Mouse (Mus musculus) midbrain, embryonic 15.5 days (tissue): Measurements from ENCODE around the gene Slc12a7. TPM values are rescaled to one million over a fixed set of nuclear protein-coding genes. Genes with fewer than 3 reads are reported as not detected.

Source experiments
- ATAC-seq: fragments of 200-750 bp; cut with Nextera tagmentation; replicated peaks from 2 replicates; pipeline ENCODE4 v1.8.0; 2017; ENCODE audit warnings: moderate TSS enrichment
- H3K27ac ChIP-seq: fragments of 300-500 bp; sonication (generic); 2 replicates; pipeline ENCODE4 v1.5.1; 2015; ENCODE audit warnings: mild to moderate bottlenecking, inconsistent platforms
- H3K27me3 ChIP-seq: fragments of 300-500 bp; sonication (generic); replicated peaks from 2 replicates; pipeline ENCODE4 v1.6.1; 2015; ENCODE audit warnings: inconsistent platforms
- H3K36me3 ChIP-seq: fragments of 300-500 bp; sonication (generic); replicated peaks from 2 replicates; pipeline ENCODE4 v1.6.1; 2015; ENCODE audit warnings: inconsistent platforms
- H3K4me1 ChIP-seq: fragments of 300-500 bp; sonication (generic); 2 replicates; pipeline ENCODE4 v1.6.1; 2015; ENCODE audit warnings: inconsistent platforms
- H3K4me2 ChIP-seq: fragments of 300-500 bp; sonication (generic); 2 replicates; pipeline ENCODE4 v1.6.1; 2015; ENCODE audit warnings: inconsistent platforms, mild to moderate bottlenecking, moderate library complexity
- H3K4me3 ChIP-seq: fragments of 300-500 bp; sonication (generic); 2 replicates; pipeline ENCODE4 v1.5.1; 2015; ENCODE audit warnings: mild to moderate bottlenecking, inconsistent platforms
- H3K9ac ChIP-seq: fragments of 300-500 bp; sonication (generic); 2 replicates; pipeline ENCODE4 v1.6.1; 2015; ENCODE audit warnings: mild to moderate bottlenecking, inconsistent platforms
- H3K9me3 ChIP-seq: fragments of 300-500 bp; sonication (generic); 2 replicates; pipeline ENCODE4 v1.6.1; 2016; ENCODE audit warnings: inconsistent platforms
- WGBS: fragments of 180-500 bp; shearing (Covaris S2); methylation state at CpG from one replicate; pipeline ENCODE4 v1.1.7; 2015; ENCODE audit warnings: mixed read lengths; 5-methylcytosine and 5-hydroxymethylcytosine counted together
- polyA plus RNA-seq: library from polyadenylated mRNA; unstranded; fragments of >200 nt; fragmentation: Nextera tagmentation; extraction: Ambion mirVana; gene quantifications from 2 replicates; pipeline ENCODE4 v1.2.1, GENCODE M21; 2015

Gene Slc12a7
- polyA plus RNA-seq, 1 experiment from 2014 or later: 9.8 TPM

DNA sequence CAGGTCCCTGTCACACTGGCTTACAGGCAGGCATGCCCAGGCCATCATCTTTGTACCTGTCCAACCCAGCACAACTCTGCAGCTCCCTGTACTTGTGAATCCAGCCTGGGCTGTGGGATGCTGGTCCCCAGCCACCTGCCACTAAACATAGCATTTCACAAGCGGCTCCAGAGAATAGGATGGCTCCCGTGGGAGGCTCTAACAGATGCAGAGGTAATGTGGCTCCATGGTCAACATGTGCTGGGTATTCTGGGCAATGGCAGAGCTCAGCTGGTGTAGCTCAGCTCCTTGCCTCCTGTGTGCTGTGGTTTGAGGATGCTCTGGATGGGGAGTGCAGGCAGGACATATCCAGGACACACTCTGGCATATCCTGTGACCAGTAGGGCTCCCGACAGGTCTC is 10.8 kb downstream of the Slc12a7 start:
- Histone ChIP-seq H3K4me2 (no peak overlapping the region), H3K36me3 (no peaks in the 10 kb centered on the region), H3K4me1 (peaks cover 8% of the 10 kb centered on the region), H3K4me3 (no peak overlapping the region), H3K27ac (no peak overlapping the region), H3K9me3 (no peaks in the 10 kb centered on the region), H3K9ac (no peak overlapping the region), H3K27me3 (no peaks in the 10 kb centered on the region)
- no peak for ATAC-seq
- WGBS: 76% methylated on average over 3 of the region's 3 CpGs

- Histone ChIP-seq H3K9ac (no peak overlapping the region), H3K4me1 (peaks cover 8% of the 10 kb centered on the region), H3K4me2 (no peak overlapping the region), H3K9me3 (no peaks in the 10 kb centered on the region), H3K27ac (no peak overlapping the region), H3K27me3 (no peaks in the 10 kb centered on the region), H3K36me3 (no peaks in the 10 kb centered on the region), H3K4me3 (no peak overlapping the region)
- ATAC-seq: peak; percentile 24; the same call in 1 of the 2 replicates
- 31% methylated on average over 15 of the region's 15 CpGs for WGBS
Observed at GRCm38 (mm10) chr13:73748663-73749440, 16.0 kb downstream of the Slc12a7 start.

- Histone ChIP-seq H3K4me1 (peaks cover 8% of the 10 kb centered on the region), H3K36me3 (no peaks in the 10 kb centered on the region), H3K4me3 (no peak overlapping the region), H3K27me3 (no peaks in the 10 kb centered on the region), H3K9ac (no peak overlapping the region), H3K9me3 (no peaks in the 10 kb centered on the region), H3K27ac (no peak overlapping the region), H3K4me2 (no peak overlapping the region)
- WGBS: 70% methylated on average over 6 of the region's 6 CpGs
- ATAC-seq: no peak
Observed at GRCm38 (mm10) chr13:73750435-73750834, 17.5 kb downstream of the Slc12a7 start.

DNA sequence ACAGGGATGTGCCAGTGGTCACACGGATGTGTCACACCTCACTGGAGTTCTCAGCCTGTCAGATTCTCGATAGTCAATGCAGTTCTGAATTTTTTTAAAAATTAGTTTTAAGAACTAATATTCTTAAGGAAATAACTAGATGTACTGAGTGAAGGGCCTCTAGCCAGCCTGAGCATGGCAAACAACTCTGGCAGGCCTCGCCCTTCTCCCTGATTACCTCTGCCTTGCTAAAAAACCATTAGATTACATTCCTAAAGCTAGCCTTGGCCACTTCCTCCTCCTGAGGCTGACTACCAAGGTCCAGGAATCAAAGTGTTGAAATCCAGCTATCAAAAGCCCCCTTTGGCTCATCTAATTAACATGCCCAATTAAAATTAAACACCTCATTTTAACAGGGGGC is 18.4 kb downstream of the Slc12a7 start:
- Histone ChIP-seq H3K4me2 (no peak overlapping the region), H3K9ac (no peak overlapping the region), H3K36me3 (no peaks in the 10 kb centered on the region), H3K9me3 (no peaks in the 10 kb centered on the region), H3K27me3 (no peaks in the 10 kb centered on the region), H3K27ac (no peak overlapping the region), H3K4me1 (peaks cover 8% of the 10 kb centered on the region), H3K4me3 (no peak overlapping the region)
- WGBS: 92% methylated on average over 3 of the region's 3 CpGs
- no peak for ATAC-seq

DNA sequence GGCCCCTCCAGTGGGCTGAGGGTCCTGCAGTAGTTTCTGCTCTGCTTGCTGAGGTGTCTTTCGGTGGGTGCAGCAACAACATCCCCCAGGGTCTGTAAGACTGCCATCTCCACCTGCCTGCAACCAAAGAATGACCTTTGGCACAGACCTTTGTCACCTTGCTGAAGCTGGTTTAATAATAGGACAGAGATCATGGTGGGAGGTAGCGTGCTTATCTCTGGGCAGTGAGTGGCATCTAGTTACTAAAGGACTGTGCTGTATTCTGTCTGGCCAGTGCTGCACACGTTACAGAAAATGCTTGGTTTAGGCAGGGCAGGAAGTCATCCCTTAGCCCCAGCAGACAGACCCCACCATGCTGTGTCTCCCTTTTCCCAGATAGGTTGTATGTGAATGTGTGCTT is 22.9 kb downstream of the Slc12a7 start:
- Histone ChIP-seq H3K4me2 (no peak overlapping the region), H3K4me3 (no peak overlapping the region), H3K9me3 (no peaks in the 10 kb centered on the region), H3K27ac (no peak overlapping the region), H3K27me3 (no peaks in the 10 kb centered on the region), H3K9ac (no peak overlapping the region), H3K36me3 (no peaks in the 10 kb centered on the region), H3K4me1 (no peaks in the 10 kb centered on the region)
- ATAC-seq: no peak
- 75% methylated on average over 3 of the region's 3 CpGs for WGBS

DNA sequence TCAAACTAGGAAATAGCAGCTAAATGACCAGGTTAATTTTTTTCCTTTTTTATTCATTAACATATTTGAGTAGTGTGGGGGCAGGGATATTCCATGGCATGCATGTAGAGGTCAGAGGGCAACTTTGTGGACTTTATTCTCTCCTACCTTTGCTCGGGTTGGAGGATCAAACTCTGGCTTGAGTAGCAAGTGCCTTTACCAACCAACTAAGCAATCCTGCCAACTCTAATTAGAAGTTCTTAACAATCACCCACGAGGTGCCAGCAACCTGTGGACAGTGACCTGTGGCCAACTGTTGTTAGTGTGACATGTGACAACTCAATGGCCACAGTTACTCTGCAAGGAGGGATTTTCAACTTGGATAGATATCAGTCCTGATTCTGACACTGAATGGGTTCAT is 24.0 kb downstream of the Slc12a7 start:
- H3K4me2 ChIP-seq: no peak overlapping the region
- H3K9me3 ChIP-seq: no peaks in the 10 kb centered on the region
- no peaks in the 10 kb centered on the region for H3K27me3 ChIP-seq
- no peak overlapping the region for H3K4me3 ChIP-seq
- no peak for ATAC-seq
- WGBS: 67% methylated on average over 2 of the region's 2 CpGs
- H3K4me1 ChIP-seq: no peaks in the 10 kb centered on the region
- H3K36me3 ChIP-seq: no peaks in the 10 kb centered on the region
- no peak overlapping the region for H3K27ac ChIP-seq
- H3K9ac ChIP-seq: no peak overlapping the region

DNA sequence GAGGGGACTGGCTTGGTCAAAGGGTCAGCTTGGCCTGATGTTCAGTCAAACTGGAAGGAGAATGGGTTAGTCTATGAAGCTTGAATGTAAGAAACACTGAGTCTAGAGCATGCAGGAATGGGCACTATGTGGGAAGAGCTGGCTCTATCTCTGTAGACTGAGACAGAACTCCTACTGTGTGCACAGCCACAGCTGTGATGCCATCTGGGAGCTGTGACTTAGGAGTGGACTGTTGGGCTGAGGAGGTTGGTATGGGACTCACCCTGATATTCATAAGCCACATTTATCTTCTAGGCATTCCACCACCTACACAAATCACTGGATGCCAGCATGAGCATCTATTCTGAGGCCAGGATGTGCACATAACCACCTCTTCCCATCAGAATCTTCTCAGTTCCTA is 24.5 kb downstream of the Slc12a7 start:
- Histone ChIP-seq H3K36me3 (no peaks in the 10 kb centered on the region), H3K4me2 (no peak overlapping the region)
- ATAC-seq: no peak

GRCm38 (mm10) chr13:73759596-73759995 is 26.7 kb downstream of the Slc12a7 start:
- no peak overlapping the region for H3K9ac ChIP-seq
- H3K4me3 ChIP-seq: no peak overlapping the region
- no peak overlapping the region for H3K27ac ChIP-seq
- no peaks in the 10 kb centered on the region for H3K36me3 ChIP-seq
- 80% methylated on average over 3 of the region's 3 CpGs for WGBS
- ATAC-seq: no peak
- H3K4me2 ChIP-seq: no peak overlapping the region
- H3K27me3 ChIP-seq: no peaks in the 10 kb centered on the region
- H3K4me1 ChIP-seq: peaks cover 14% of the 10 kb centered on the region
- H3K9me3 ChIP-seq: no peaks in the 10 kb centered on the region

More for the DNA sequence above, 24.5 kb downstream of the Slc12a7 start:
- Histone ChIP-seq H3K27me3 (no peaks in the 10 kb centered on the region), H3K9ac (no peak overlapping the region), H3K4me3 (no peak overlapping the region), H3K27ac (no peak overlapping the region), H3K9me3 (no peaks in the 10 kb centered on the region), H3K4me1 (no peaks in the 10 kb centered on the region)

- H3K9ac ChIP-seq: no peak overlapping the region
- no peak overlapping the region for H3K4me2 ChIP-seq
- ATAC-seq: no peak
- no peaks in the 10 kb centered on the region for H3K36me3 ChIP-seq
- no peaks in the 10 kb centered on the region for H3K27me3 ChIP-seq
- 92% methylated on average over 3 of the region's 3 CpGs for WGBS
- no peaks in the 10 kb centered on the region for H3K9me3 ChIP-seq
- peaks cover 18% of the 10 kb centered on the region for H3K4me1 ChIP-seq
- no peak overlapping the region for H3K27ac ChIP-seq
- no peak overlapping the region for H3K4me3 ChIP-seq
Observed at GRCm38 (mm10) chr13:73760126-73760525, 27.2 kb downstream of the Slc12a7 start.

- WGBS: 33% methylated on average over 6 of the region's 6 CpGs
- ATAC-seq: peak; percentile 13; the same call in 1 of the 2 replicates
- no peaks in the 10 kb centered on the region for H3K9me3 ChIP-seq
Observed at GRCm38 (mm10) chr13:73762938-73763337, 30.0 kb downstream of the Slc12a7 start.

GRCm38 (mm10) chr13:73763439-73764255 is 30.8 kb downstream of the Slc12a7 start:
- H3K36me3 ChIP-seq: no peaks in the 10 kb centered on the region
- ATAC-seq: peak; percentile 83
- H3K4me2 ChIP-seq: peak overlapping the region; percentile 91
- H3K27ac ChIP-seq: no peak overlapping the region
- no peaks in the 10 kb centered on the region for H3K27me3 ChIP-seq
- H3K4me3 ChIP-seq: peak overlapping the region; percentile 61
- H3K4me1 ChIP-seq: peaks cover 21% of the 10 kb centered on the region
- peak overlapping the region; percentile 45 for H3K9ac ChIP-seq
- H3K9me3 ChIP-seq: no peaks in the 10 kb centered on the region
- under 1% methylated on average over 70 of the region's 70 CpGs for WGBS

More at GRCm38 (mm10) chr13:73762938-73763337, 30.0 kb downstream of the Slc12a7 start:
- Histone ChIP-seq H3K27me3 (no peaks in the 10 kb centered on the region), H3K4me2 (peak overlapping the region; percentile 91; the same call in 1 of the 2 replicates), H3K27ac (no peak overlapping the region), H3K36me3 (no peaks in the 10 kb centered on the region), H3K9ac (no peak overlapping the region), H3K4me1 (peaks cover 21% of the 10 kb centered on the region), H3K4me3 (peak overlapping the region; percentile 61)

DNA sequence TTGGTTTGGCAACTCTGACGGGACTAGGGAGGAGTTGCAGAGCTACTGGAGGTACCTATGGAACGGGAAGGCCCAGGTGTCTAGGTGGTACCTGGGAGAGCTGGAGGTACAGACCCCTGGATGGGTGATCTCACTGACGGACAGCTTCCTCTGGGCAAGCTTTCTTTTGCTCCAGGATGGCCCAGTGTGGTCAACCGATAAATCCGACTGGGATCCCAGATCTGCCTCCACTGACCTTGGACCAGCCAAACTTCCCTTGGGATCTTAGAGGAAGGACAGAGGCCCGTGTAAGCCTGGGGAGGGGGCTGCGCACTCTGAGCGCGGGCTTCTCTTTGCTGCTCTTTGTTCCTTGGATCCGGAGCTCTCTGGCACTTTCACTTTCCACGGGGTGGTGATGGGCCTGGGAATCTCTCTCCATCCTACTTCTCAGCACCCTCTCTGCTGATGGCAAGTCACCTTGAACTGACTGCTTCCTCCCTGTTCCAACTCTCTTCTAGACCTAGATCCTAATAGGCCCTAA is 31.4 kb downstream of the Slc12a7 start:
- H3K4me3 ChIP-seq: peak overlapping the region; percentile 61
- peak overlapping the region; percentile 45 for H3K9ac ChIP-seq
- peak overlapping the region; percentile 91 for H3K4me2 ChIP-seq
- H3K27me3 ChIP-seq: no peaks in the 10 kb centered on the region
- ATAC-seq: peak; percentile 32; the same call in 1 of the 2 replicates
- H3K36me3 ChIP-seq: no peaks in the 10 kb centered on the region
- H3K4me1 ChIP-seq: peaks cover 21% of the 10 kb centered on the region
- no peak overlapping the region for H3K27ac ChIP-seq
- H3K9me3 ChIP-seq: no peaks in the 10 kb centered on the region
- WGBS: under 1% methylated on average over 11 of the region's 11 CpGs
